Mouse (Mus musculus): ENCODE measurements at regions not wholly inside any gene's neighbourhood (a gene's known extent, or its start where the extent isn't known, plus 50 kb on each side); places are given as distances from the start of the nearest gene placed in this dataset.

DNA sequence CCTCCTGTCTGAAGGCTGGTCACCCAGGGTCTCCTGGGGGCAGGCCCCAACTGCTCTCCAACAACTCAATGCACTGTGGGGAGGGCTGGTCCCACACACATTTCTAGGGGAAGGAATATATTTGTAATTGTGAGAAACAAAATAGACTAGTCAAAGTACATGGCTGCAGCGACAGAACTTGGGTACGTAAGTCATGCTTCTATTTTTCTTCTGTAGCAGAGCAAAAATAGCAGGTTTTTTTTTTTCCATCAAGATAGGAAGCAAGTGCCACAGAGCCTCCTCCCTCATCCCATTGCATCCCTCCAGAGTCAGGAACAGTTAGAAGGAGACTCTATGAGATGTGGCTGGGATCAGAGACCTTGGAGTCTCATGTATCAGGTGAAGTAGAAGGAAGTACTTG lies 124.9 kb upstream of the Tnr start:
- DNase-seq = no peak

DNA sequence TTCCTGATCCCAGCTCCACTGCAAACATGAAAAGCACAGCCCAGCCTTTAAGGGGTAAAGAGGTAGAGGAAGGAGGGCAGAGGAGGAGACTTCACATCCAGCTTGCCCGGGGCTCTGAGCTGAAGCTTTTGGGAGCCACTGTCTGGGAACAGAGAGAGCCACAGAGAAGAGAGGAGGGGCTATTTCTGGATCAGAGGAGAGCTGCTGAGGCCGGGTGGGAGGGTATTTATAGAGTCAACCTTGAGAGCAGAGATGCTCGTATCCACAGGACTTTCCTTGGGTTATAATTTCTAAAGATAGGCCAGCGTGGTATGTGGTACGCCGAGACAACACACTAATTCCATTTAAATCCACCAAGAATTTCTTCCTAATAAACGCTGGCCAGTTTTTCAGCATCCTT lies 117.3 kb upstream of the Tnr start:
- DNase-seq = no peak

DNA sequence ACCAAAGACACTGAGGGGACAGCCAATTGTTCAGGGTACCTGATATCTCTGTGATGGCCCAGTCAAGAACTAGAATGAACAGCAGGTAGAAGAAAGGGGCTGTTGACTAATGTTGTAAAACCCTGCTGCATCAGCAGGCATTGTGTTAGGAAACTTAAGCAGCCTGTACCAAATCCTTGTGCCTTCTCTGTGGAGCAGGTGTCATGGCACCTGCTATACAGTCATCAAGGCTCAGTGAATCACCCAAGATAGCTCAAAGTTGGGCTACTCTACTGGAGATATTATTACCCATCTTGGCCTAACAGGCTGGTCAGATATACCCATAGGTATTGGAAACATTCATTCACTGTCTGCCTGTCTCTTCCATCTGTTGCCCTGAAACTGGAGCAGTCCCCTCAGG lies 116.8 kb upstream of the Tnr start:
- no peak for DNase-seq

DNA sequence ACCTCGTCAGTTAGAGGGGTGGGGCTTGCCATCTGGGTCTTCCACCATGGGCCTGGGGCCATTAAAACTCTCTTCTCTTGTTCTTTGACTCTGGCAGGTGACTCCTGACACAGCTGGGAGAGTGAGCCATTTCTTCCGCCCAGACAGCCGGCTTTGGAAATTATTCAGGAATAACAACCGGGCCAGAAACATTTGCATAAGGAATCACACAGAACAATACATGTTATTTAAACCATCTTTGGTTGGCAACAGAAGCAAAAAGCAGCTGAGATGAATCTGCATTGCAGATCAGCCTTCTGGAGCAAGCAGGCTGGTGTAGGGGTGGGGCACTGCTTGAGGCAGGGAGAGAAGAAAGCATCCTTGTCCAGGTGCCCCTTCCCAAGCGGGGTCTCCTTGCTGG lies 110.2 kb upstream of the Tnr start:
- DNase-seq = no peak

DNA sequence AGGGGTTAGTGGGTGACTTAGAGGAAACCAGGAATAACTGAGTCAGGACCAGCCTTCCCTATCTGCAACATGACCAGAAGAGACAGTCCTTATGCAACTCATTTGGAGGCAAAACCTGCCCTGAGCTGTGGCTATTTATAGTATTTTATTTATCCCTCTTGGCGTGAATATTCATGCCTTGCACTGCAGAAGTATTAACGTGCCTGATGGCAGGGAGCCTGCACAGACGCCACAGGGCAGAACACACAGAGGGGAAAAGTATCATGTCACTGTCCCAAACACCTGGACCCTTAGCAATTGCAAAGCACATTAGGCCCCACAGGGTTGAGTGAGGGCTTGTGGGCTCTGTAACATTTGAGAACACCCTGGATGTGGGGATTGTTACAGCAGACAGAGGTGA lies 107.9 kb upstream of the Tnr start:
- peak; percentile 92 for DNase-seq

DNA sequence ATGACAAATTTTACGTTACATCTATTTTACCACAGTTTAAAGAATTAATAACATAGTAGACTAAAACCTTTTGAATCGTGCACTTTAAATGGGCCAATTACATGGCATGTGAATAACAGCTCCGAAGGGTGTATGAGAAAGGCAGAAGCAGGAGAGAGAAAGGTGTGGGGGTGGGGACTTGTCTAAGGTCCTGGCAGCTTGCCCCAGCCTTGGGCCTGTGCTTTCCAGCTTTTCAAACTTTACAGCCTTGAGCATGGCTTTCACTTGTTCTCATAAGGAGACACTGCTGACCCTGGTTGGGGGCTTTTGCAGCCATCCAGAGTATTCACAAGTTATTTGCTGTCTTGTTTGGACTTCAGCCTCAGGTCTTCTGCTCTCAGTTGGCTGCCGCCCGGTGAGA lies 106.4 kb upstream of the Tnr start:
- no peak for DNase-seq

DNA sequence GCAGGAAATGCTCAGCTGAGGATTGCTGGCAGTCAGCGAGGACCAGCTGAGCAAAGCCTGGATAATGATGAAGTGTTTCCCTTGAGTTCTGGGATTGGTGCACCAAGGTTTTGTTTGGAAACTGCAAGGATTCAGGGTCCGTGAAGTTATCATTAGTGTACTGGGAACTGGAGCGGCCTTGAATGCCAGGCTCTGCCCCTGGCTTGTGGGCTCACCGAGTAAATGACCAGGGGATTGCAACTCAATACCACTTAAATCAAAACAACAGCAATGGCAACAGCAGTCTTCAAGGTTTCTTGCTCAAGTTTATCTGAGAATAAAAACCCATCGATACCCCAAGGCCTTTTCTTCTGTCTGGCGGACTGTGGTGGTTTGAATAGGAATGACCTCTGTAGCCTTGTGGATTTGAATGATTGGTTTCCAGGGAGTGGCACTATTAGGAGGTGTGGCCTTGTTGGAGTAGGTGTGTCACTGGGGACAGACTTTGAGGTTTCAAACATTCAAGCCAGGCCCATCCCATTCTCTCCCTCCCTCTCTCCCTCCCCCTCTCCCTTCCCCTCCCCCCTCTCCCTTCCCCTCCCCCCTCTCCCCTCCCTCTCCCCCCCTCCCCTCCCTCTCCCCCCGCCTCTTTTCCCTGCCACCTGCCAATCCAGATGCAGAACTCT lies 104.1 kb upstream of the Tnr start:
- no peak for DNase-seq

DNA sequence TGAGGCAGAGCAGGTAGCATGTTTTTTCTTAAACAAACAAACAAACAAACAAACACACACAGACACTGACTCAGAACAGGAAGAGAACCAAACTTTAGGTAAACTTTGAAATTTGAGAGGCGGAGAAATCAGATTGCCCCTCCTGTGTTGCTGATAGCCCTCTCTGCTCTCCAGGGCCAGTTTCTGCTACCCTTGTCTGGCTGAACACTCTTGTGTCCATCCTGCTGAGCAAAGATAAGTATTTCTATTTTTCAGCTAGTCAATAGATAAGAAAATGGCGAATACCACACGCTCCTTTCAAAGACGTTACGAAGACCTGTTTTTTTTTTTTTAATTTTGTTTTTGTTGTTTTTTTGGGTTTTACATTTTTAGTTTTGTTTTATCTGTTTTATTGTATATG lies 103.4 kb upstream of the Tnr start:
- no peak for DNase-seq

DNA sequence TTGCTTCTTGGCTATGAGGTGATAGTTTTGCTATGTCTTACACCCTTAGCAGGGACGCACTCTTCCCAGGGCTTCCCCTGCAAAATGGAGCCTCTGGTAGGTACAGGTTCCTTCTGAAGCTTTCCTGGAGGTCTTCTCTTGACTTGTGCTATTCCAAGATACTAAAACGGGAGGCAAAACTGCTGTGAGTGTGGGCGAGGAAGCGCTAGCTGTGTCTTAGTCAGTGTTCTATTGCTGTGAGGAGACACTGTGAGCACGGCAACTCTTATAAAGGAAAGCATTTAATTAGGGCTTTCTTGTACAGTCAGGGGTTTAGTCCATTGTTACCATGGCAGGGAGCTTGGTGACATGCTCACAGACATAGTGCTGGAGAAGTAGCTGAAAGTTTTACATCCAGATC lies 99.9 kb upstream of the Tnr start:
- DNase-seq = no peak

DNA sequence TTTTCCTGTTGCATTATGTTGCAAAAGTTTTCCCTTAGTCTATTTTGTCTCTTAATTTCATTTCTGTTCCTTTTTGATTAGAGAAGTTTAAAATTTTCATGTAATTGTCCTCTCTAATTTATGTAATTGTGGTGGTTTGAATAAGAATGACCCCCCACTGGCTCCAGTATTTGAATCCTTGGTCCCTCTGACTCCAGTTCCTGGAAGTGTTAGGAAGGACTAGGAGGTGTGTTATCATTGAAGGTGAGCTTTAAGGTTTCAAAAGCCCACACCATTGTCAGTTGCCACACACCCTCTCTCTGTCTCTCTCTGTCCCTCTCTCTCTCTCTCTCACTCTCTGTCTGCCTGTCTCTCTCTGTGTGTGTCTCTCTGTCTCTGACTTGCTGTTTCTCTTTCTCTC lies 93.6 kb upstream of the Tnr start:
- no peak for DNase-seq

DNA sequence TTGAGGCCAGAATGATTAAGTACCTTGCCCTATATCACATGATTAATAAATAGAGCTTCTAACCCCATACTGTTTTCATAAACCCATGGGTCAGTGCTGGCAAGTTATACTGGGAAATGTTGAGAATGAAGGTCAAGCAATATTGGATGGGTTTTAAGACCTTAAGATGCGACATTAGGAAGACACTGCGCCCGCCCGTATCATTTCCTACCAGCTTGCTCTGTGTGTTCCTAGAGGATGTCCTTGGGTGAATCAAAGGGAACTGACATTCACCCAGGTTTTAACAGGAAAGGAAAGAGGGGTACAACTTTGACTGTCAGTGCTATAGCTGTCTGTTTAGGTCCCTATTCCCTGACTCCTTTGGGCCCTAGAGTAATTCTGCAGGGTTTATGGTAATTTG lies 90.0 kb upstream of the Tnr start:
- DNase-seq = peak; percentile 74

DNA sequence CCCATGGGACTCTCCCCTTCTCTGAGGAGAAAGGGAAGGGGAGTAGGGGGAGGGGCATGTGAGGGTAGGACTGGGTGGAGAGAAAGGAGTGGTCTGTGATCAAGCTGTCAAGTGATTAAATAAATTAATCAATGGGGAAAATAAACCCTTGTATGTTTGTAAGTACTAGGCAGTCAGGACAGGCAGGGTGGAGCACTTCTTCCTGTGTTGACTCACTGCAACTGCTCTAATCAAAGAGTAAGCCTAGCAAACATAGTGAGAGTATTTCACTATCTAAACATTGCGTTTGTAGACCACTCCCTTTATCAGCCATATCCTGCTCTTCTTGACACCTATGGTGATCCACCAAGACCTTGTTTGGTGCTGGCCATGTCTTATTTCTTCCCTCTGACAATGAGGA lies 82.8 kb upstream of the Tnr start:
- DNase-seq = peak; percentile 44

DNA sequence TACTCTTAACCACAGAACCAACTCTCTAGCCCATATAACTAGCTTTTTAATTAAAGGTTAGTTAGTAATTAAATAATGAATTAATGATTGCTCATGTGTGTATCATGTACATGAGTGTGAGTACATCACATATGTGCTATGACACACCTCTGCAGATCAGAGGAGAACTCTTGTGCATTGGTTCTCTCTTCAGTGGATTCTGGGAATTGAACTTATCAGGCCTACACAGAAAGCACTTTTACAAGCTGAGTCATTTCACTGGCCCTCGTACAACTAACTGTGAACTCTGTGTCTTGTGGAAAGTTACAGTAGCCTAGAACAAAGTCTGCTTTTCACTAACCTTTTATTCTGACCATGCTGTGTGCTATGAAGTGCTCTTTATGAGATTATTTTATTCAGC lies 79.5 kb upstream of the Tnr start:
- DNase-seq = peak; percentile 12

DNA sequence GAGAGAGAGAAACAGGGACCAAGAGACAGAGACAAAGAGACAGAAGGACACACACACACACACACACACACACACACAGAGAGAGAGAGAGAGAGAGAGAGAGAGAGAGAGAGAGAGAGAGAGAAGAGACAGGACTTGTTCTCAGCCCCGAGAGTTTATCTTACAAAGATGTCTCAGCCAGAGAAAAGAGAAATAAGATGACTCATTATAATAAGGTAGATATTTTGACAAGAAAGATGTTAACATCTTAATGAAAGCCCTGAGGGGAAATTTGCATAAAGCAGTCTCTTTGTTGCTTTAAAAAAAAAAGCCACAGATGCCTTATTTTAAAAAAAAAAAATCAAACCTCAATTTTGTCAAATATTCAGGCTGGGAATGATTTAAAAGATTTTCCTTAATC lies 78.1 kb upstream of the Tnr start:
- no peak for DNase-seq

DNA sequence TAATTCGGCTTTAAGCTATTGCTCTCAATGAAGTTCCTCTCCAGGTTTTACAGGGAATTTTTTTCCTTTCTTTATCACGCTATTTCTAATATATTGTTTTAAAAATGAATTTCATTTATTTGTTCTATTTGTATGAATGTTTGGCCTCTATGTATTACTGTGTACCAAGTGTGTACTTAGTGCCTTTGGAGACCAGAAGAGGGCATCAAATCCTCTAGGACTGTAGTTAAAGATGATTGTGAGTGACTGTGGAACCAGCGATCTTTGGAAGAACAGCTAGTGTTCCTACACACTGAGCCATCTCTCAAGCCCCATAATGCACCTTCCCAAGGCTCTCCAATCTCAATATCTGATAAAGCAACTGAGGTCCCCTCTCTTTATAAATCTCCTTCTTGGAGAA lies 72.1 kb upstream of the Tnr start:
- DNase-seq = no peak

DNA sequence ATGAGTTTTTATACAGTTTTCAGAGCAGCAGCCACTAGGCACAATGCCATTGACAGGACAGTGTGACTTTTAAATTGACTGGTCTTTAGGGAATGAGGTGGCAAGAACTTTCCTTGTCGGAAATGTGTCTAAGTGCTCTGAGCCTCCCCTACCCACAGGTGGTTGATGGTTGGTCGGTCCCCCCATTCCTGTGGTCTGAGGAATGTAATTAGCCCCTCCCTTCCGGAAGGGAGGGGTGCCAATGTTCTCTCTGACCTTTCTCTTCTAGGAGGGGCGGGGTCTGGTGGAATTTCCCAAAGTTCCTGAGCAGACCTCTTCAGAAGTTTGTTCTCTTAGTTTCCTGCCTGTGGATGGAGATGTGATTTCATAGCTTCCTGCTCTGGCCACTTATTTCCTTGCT lies 62.7 kb upstream of the Tnr start:
- DNase-seq = no peak

DNA sequence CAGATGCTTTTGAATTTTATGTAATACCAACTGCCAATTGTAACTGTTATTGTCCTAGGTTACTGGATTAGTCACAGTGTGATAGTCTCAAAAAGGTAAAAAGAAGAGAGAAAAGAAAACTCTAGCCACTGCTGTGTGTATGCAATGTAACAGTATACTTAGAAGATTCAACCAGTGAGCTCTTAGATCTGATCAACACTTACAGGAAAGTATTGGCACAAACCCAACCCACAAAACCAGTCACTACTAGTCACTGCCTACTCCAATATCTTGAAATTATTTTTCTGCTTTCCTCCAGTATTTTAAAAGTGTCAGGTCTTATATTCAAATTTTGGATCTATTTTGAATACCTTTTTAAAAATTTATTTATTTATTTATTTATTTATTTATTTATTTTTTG lies 52.6 kb upstream of the Tnr start:
- no peak for DNase-seq
